Mouse (Mus musculus) heart, adult 2 months (tissue): ENCODE data around the gene Sh3d19.

ENCODE experiments used
- CTCF ChIP-seq: fragments of 200-600 bp; IDR thresholded peaks from 2 replicates; pipeline ENCODE4 v1.8.1; 2022; ENCODE audit warnings: antibody characterized with exemption, mild to moderate bottlenecking, moderate library complexity
- EP300 ChIP-seq: fragments of 200-500 bp; IDR thresholded peaks from 2 replicates; pipeline ENCODE4 v1.6.1; 2011; ENCODE audit warnings: low read depth, low read length, control low read depth; ENCODE audit not compliant: insufficient read depth
- POLR2A ChIP-seq: fragments of 200-500 bp; IDR thresholded peaks from 2 replicates; pipeline ENCODE4 v1.6.1; 2011; ENCODE audit warnings: mild to moderate bottlenecking, low read depth, low read length, control low read depth; ENCODE audit not compliant: insufficient read depth

- TF ChIP-seq CTCF = no peak
- no peak for TF ChIP-seq POLR2A
- TF ChIP-seq EP300 = no peak
Measured at GRCm38 (mm10) chr3:86033455-86034090, 62.7 kb downstream of the Sh3d19 start.
